Mouse (Mus musculus) bone marrow macrophage, adult 2 months (primary cell): ENCODE results near the gene Evx1.

Source experiments
- CTCF ChIP-seq: IDR thresholded peaks from 2 replicates; pipeline ENCODE4 v1.5.1; 2012; ENCODE audit warnings: low read depth, mild to moderate bottlenecking, low read length, moderate library complexity
- POLR2A ChIP-seq: IDR thresholded peaks from 2 replicates; pipeline ENCODE4 v1.6.1; 2012; ENCODE audit warnings: mild to moderate bottlenecking, low read depth, low read length, borderline replicate concordance

GRCm38 (mm10) chr6:52298511-52298910, 14.8 kb upstream of the Evx1 start:
- TF ChIP-seq POLR2A (no peak), CTCF (no peak)
